Mouse (Mus musculus) brain, embryonic 14.5 days (tissue): ENCODE measurements at regions not wholly inside any gene's neighbourhood (a gene's known extent, or its start where the extent isn't known, plus 50 kb on each side); places are given as distances from the start of the nearest gene placed in this dataset.
"Not testable (repeated sequence)": the region's sequence is repeated elsewhere in the genome, so short reads cannot be mapped to it uniquely, and the experiment has no call there.

Experiments
- DNase-seq: peaks from one replicate; pipeline ENCODE4 v3.0.0-alpha.2; 2011; ENCODE audit warnings: low read depth
- CTCF ChIP-seq: fragments of 200-500 bp; IDR thresholded peaks from 2 replicates; pipeline ENCODE4 v1.5.1; 2012; ENCODE audit warnings: inconsistent platforms, mild to moderate bottlenecking, moderate library complexity, borderline replicate concordance; ENCODE audit not compliant: insufficient read depth, insufficient read length; ENCODE audit errors: extremely low read depth
- POLR2A ChIP-seq: fragments of 200-500 bp; IDR thresholded peaks from 2 replicates; pipeline ENCODE4 v1.6.1; 2012; ENCODE audit warnings: mild to moderate bottlenecking, inconsistent platforms, borderline replicate concordance; ENCODE audit not compliant: poor library complexity, insufficient read depth, insufficient read length, severe bottlenecking; ENCODE audit errors: extremely low read depth

DNA sequence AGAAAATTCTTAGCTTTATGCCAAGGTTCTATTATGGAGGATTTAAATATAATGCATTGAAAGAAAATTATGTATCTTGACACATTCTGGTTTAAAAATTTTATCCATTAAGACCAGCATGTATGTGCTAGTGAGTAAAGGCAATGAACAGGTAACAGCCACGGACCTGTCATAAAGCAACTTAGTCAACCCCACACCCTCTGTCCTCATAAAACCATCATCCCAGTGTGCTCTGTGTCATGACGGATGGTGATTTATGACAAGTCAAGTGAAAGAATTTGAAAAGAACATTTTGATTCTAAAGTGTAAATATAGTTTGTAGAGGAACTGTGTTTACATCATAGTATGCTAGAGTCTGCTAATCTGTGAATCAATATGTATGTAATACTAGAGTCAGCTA is 946.3 kb upstream of the Cypt12 start:
- TF ChIP-seq POLR2A (no peak), CTCF (no peak)

GRCm38 (mm10) chr3:17003136-17003535 is 945.1 kb upstream of the Cypt12 start:
- peak; percentile 51 for DNase-seq
- no peak for TF ChIP-seq POLR2A
- no peak for TF ChIP-seq CTCF

More for the DNA sequence above, 946.3 kb upstream of the Cypt12 start:
- DNase-seq, result no peak

DNA sequence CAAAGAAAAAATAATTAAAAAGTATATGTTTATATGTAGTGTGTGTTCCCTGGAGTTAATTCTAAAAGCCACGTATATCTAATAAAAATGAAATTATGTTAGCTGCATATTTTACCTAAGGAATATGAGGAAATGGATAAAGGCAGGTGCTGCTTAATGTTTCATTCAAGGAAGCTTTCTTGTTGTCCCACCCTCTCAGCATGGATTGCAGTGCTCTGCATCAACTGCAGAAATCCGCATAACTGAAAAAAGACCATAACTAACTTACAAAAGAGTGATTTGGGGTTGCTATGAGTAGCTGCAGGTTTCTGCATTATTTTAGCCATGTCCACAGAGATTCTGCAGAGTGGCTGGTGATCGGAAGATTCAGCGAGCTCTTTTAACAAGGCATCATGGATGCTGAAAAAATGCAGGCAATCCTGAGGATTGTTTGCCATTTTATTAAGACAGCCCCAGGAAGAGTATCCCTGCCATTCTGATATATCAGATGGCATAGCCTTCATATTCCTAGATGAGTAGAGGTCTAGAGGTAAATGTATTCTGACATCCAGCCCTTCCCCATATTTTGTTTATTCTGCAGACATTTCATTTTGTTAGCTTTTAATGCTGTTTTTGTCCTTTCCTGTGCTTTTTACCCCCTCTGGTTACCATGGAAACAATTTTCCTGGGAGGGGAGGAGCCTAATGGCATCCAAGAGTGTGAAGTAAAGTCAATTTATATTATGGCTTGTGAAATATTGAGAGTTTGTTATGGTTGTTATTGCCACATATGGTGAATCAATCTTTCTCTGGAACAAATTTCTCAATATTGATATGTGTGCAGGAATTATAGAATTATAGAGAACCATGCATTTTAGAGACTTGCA is 933.8 kb upstream of the Cypt12 start:
- no peak for TF ChIP-seq CTCF
- TF ChIP-seq POLR2A, result no peak
- DNase-seq, result peak; percentile 67

DNA sequence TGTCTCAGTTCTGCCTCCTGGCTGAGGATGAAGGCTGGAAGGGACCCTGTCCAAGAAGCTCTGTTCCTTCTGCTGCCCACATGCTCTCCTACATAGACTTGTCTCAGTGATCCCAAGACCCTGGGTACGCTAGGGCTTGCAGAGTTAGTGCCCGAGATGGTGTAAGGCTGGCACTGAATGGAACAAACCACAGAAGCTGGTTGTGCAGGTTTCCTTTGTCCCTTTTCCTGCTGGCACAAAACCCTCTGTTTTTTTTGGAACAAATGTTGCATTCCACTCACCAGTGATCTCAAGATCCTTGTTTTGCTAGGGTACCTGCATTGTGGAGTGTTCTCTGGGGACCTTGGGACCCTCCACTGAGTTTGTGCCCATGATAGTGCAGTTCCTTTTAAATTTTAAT is 897.4 kb upstream of the Cypt12 start:
- TF ChIP-seq CTCF (no peak), POLR2A (no peak)
- DNase-seq, result no peak

- DNase-seq, result not testable (repeated sequence)
These were observed 889.8 kb upstream of the Cypt12 start for GRCm38 (mm10) chr3:17058381-17058780.

DNA sequence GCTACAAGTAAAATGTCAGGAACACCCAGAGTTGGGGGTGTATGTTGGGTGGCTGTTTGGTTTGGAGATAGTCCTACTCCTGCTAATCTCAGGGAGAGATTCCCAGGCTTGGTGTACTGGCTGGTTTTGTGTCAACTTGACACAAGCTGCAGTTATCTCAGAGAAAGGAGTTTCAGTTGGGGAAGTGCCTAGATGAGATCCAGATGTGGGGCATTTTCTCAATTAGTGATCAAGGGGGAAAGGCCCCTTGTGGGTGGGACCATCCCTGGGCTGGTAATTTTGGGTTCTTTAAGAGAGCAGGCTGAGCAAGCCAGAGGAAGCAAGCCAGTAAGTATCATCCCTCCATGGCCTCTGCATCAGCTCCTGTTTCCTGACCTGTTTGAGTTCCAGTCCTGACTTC is 841.9 kb upstream of the Cypt12 start:
- not testable (repeated sequence) for DNase-seq
